Mouse (Mus musculus) E14TG2a.4 (cell line): ENCODE measurements at regions not wholly inside any gene's neighbourhood (a gene's known extent, or its start where the extent isn't known, plus 50 kb on each side); places are given as distances from the start of the nearest gene placed in this dataset.

Experiments
- H3K27me3 ChIP-seq: 2 replicates; pipeline ENCODE4 v1.6.1; 2014; ENCODE audit warnings: low read length, control low read depth; ENCODE audit not compliant: insufficient read depth
- H3K36me3 ChIP-seq: 2 replicates; pipeline ENCODE4 v1.6.1; 2014; ENCODE audit warnings: low read length, control low read depth; ENCODE audit not compliant: insufficient read depth
- H3K4me1 ChIP-seq: replicated peaks from 2 replicates; pipeline ENCODE4 v1.6.1; 2014; ENCODE audit warnings: low read depth, low read length, control low read depth
- H3K4me3 ChIP-seq: replicated peaks from 2 replicates; pipeline ENCODE4 v1.5.1; 2014; ENCODE audit warnings: mild to moderate bottlenecking, low read length
- H3K9me3 ChIP-seq: 2 replicates; pipeline ENCODE4 v1.6.1; 2014; ENCODE audit warnings: low read length, control low read depth
- CTCF ChIP-seq: conservative IDR thresholded peaks from 2 replicates; pipeline ENCODE4 v1.5.1; 2014; ENCODE audit warnings: low read length
- NANOG ChIP-seq: IDR thresholded peaks from 2 replicates; pipeline ENCODE4 v1.6.1; 2014; ENCODE audit warnings: borderline replicate concordance, low read length, mixed read lengths
- POU5F1 ChIP-seq: IDR thresholded peaks from 2 replicates; pipeline ENCODE4 v1.6.1; 2014; ENCODE audit warnings: low read length, borderline replicate concordance

DNA sequence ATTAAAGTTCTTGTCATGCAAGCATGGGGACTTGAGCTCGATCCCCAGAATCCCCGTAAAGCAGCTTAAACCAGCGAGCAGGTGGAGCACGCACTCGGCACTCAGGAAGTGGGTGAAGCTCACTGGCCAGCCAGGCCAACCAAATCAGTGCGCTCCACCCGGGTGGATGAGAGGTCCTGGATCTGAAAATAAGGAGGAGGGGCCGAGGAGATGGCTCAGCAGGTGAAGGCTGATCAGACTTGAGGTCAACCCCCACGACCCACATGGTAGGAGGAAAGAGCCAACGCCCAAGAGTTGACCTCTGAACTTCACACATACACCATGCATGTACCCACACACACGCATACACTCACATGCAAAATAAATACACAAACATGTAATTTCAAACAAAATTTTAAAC lies 120.8 kb downstream of the Inhbb start:
- Histone ChIP-seq H3K9me3 (no peaks in the 10 kb centered on the region), H3K4me3 (peak overlapping the region; percentile 79), H3K36me3 (peaks cover 2% of the 10 kb centered on the region; the same call in 1 of the 2 replicates), H3K4me1 (peaks cover 83% of the 10 kb centered on the region), H3K27me3 (no peaks in the 10 kb centered on the region)
- TF ChIP-seq POU5F1 (no peak), NANOG (no peak), CTCF (no peak)

DNA sequence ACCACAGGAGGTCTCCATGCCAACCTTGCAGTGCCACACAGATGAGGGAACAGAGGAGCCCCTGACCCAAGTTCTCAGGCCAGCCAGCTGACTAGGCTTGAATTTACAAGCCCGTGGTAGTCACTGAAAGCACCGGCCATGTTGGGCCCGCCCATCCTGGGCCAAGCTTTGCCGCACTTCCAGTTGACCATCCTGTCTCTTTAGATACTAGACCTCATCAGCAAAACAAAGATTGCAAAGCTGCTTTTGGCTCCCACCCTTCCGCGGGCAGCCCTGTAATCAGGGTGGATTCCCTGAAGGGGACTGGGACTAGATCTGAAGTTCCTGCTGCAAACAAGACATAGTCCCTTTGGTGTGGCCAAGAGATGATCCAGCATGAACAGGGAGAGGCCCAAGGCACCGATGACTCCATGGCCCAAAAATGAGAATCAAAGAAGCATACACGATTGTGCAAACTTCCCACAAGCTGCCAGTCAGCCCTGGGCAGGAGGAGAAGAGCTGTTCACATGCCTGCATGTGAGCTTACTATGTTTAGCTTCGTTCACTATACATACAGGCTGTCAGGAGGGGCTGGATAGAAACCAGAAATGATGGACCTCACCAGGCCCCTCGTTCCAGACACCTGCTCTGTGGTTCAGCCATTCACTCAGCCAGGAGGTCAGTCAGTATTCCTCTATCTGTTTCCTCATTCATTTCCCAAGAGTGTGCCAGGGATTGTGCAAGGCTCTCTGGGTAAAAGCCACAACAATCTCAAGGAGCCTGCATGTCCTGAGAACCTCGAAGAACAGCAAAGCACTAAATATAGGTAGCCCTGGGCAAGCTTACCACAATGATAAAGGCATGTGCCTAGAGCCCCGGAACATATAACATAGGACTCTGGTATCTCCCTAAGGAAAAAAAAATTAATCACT lies 122.0 kb downstream of the Inhbb start:
- Histone ChIP-seq H3K4me3 (peak overlapping the region; percentile 59), H3K4me1 (peaks cover 75% of the 10 kb centered on the region), H3K9me3 (no peaks in the 10 kb centered on the region), H3K27me3 (no peaks in the 10 kb centered on the region), H3K36me3 (no peaks in the 10 kb centered on the region; the same call in 1 of the 2 replicates)
- TF ChIP-seq NANOG (no peak), CTCF (no peak), POU5F1 (no peak)

DNA sequence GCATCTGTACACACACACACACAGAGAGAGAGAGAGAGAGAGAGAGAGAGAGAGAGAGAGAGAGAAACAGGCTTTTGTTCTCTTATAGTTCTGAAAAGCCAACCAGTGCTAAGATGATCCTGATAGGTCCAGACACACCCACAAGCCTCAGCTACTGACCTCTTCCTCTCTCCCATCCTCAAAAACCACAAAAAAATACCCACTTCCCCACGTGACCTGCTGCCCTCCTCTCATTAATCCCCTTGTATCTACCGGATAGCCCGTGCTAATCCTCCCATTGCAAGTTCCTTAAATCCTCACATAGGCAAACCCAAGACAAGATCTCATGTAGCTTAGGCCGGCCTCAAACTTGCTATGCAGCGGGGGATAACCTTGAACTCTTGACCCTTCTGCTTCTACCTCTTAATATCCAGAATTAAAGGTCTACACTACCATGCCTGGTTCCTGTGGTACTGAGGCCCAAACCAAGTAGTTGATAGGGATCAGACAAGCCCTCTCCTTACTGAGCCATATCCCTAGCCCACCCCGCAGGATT lies 123.3 kb downstream of the Inhbb start:
- H3K4me1 ChIP-seq, result peaks cover 65% of the 10 kb centered on the region
- H3K9me3 ChIP-seq, result no peaks in the 10 kb centered on the region
- no peak overlapping the region for H3K4me3 ChIP-seq
- TF ChIP-seq NANOG (no peak), CTCF (no peak), POU5F1 (no peak)
- no peaks in the 10 kb centered on the region; the same call in 1 of the 2 replicates for H3K36me3 ChIP-seq
- H3K27me3 ChIP-seq, result no peaks in the 10 kb centered on the region

DNA sequence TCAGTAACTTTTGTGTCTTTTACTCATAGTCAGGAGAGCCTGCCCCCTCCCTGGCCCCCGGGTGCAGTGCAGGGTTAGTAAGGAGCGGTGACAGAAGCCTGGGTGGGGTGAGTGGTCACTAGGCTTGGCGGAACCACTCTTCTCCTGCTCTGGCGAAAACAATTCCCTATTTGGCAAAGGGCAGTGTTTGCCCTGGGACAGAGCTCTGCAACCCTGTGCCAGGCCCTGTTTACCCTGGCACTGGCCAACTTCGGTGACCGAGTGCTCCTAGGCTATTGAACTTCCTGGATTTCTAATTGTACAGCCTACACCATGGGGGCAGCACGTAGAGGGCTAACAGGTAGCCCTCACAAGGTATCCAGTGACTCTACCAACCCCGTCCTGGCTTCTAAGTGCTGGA lies 126.9 kb downstream of the Inhbb start:
- no peaks in the 10 kb centered on the region for H3K9me3 ChIP-seq
- H3K4me3 ChIP-seq, result no peak overlapping the region
- TF ChIP-seq NANOG (no peak), CTCF (no peak), POU5F1 (no peak)
- H3K36me3 ChIP-seq, result no peaks in the 10 kb centered on the region; the same call in 1 of the 2 replicates
- H3K4me1 ChIP-seq, result peaks cover 55% of the 10 kb centered on the region
- no peaks in the 10 kb centered on the region for H3K27me3 ChIP-seq

DNA sequence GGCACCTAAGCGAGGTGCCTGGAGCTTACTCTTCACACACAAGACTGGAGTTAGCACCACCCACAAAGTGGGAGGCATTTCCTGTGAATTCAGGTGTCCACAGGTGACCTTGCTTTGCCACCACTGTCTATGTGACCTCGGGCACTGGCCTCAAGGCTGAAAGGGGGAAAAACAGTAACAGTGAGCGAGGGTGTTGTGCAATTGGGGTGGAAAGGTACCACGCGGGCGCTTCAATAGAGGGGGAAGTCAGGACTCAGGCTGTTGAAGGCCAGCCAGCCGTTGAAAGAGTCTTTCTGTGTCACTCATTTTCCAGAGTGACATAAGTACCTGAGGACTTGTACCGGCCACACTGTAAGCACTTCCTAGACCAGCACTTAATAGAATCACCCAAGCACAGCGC lies 128.2 kb downstream of the Inhbb start:
- no peaks in the 10 kb centered on the region; the same call in 1 of the 2 replicates for H3K36me3 ChIP-seq
- peaks cover under 1% of the 10 kb centered on the region; the same call in 1 of the 2 replicates for H3K27me3 ChIP-seq
- H3K4me3 ChIP-seq, result no peak overlapping the region
- peaks cover 47% of the 10 kb centered on the region for H3K4me1 ChIP-seq
- TF ChIP-seq CTCF (no peak), NANOG (no peak), POU5F1 (no peak)
- no peaks in the 10 kb centered on the region for H3K9me3 ChIP-seq

DNA sequence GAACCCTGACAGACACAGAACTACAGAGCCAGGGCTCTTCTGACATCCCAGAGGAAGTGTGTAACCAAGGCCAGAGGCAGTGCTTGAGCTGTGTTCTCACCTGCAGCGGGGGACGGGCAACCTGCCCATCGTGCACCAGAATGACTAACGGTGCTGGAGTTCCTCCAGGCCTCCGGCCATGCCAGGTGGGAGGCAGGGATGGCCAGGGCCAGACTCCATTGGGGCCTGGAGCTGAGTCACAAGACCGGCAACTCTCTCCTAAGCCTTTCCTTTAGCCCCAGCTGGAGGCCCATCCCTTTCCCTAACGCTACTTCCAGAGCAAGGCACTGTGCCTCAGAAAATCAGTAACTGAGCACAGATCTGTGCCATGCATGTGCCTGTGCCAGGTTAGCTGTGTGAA lies 129.8 kb downstream of the Inhbb start:
- no peak for TF ChIP-seq CTCF
- TF ChIP-seq POU5F1, result no peak
- TF ChIP-seq NANOG, result no peak
- Histone ChIP-seq H3K9me3 (no peaks in the 10 kb centered on the region), H3K4me1 (peaks cover 35% of the 10 kb centered on the region), H3K4me3 (0 out of 2 replicates have a peak overlapping the region, but pooled peaks have one; percentile 8), H3K36me3 (no peaks in the 10 kb centered on the region), H3K27me3 (peaks cover 4% of the 10 kb centered on the region; the same call in 1 of the 2 replicates)

DNA sequence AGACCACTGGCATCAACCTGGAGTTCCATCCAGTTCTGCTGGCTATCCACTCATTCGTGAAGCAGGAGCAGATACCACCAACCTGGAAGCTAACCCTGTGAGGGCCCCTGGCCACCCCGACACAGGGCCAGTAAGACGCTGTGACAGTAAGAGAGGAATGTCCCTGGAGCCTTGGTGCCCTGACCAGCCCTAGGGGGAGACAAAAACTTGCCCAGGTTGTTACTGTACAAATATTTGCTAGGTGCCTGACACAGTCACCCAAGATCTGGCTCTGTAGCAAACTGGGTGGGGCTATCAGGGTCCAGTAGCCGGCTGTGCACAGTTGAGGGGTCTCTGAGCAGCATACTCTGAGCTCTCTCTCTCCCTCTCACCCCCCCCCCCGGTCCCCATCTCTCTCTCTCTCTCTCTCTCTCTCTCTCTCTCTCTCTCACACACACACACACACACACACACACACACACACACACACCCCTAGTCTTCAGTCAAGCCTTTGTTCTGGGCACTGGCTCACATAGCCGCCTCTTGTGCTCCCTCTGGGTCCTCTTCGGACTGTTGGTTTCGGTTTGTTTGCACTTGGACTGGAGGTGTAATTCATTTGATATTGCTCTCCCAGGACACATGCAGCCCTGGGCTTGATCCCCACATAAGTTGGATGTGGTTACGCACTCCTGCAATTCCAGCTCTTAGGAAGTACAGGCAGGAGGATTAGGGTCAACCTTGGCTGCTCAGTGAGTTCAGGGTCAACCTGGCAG lies 131.7 kb downstream of the Inhbb start:
- no peak overlapping the region for H3K4me3 ChIP-seq
- no peak for TF ChIP-seq CTCF
- no peak for TF ChIP-seq POU5F1
- TF ChIP-seq NANOG, result no peak
- peaks cover 35% of the 10 kb centered on the region for H3K4me1 ChIP-seq
- H3K36me3 ChIP-seq, result no peaks in the 10 kb centered on the region
- no peaks in the 10 kb centered on the region for H3K9me3 ChIP-seq
- peaks cover 7% of the 10 kb centered on the region for H3K27me3 ChIP-seq
